ENCODE assay signal across 9 mouse cellular contexts in genomic region chr1:151944457-151945223, GRCm38 (mm10).
DNase-seq lines count a peak whose midpoint lies in the region; ATAC-seq and TF ChIP-seq lines count a peak whose summit lies in the region.
"Had no signal": no experiment of that assay in that cellular context is flagged by ENCODE, and none has a peak within 500 bp of the region (broad histone marks: within the 10 kb centered on the region; RNA-seq: fewer than 3 reads in every experiment).

No protein-coding gene starts in this region.

- peak; percentile 22 for DNase-seq in gastrocnemius, postnatal 10 days
- DNase-seq in gastrocnemius, adult 18-20 months (ENCODE audit: low spot score) = no peak
- DNase-seq in brain, embryonic 14.5 days (ENCODE audit: low read depth) = peak; percentile 84
- no peak for DNase-seq in stomach, postnatal 0 days (ENCODE audit: low spot score)
- DNase-seq in thymus, postnatal 0 days (ENCODE audit: low spot score) = no peak
- no peak for DNase-seq in gastrocnemius, adult 8-10 months (ENCODE audit: low spot score in 2 of 2)
- DNase-seq: thymus, postnatal 4 days had no signal

- no peak for TF ChIP-seq EP300 in stomach, postnatal 0 days (optimal IDR thresholded peaks at IDR 0.05)

- 10% methylated on average over 10 of the region's 10 CpGs for WGBS in hindbrain, embryonic 15.5 days
- WGBS in midbrain, embryonic 16.5 days = 9% methylated on average over 10 of the region's 10 CpGs
- 54% methylated on average over 10 of the region's 10 CpGs for WGBS in stomach, postnatal 0 days

- ATAC-seq in hindbrain, embryonic 15.5 days (ENCODE audit: low FRiP score, low read depth) = peak; percentile 57
- ATAC-seq in midbrain, embryonic 16.5 days = peak; percentile 62
- ATAC-seq in stomach, postnatal 0 days (ENCODE audit: low FRiP score, low TSS enrichment) = no peak

- H3K27me3 ChIP-seq in hindbrain, embryonic 15.5 days = no peaks in the 10 kb centered on the region
- H3K27me3 ChIP-seq in midbrain, embryonic 16.5 days (ENCODE audit: control insufficient read depth, insufficient read depth, low read depth, low read length) = no peaks in the 10 kb centered on the region
- no peaks in the 10 kb centered on the region for H3K27me3 ChIP-seq in stomach, postnatal 0 days (ENCODE audit: control insufficient read depth, insufficient read depth, low read length)

- H3K9ac ChIP-seq in hindbrain, embryonic 15.5 days = no peak overlapping the region
- 0 out of 2 replicates have a peak overlapping the region, but pooled peaks have one; percentile 4 for H3K9ac ChIP-seq in midbrain, embryonic 16.5 days (ENCODE audit: low read depth, low read length)
- H3K9ac ChIP-seq in stomach, postnatal 0 days (ENCODE audit: low read length) = no peak overlapping the region

- no peak overlapping the region for H3K4me2 ChIP-seq in hindbrain, embryonic 15.5 days
- no peak overlapping the region for H3K4me2 ChIP-seq in midbrain, embryonic 16.5 days (ENCODE audit: low read length)
- no peak overlapping the region for H3K4me2 ChIP-seq in stomach, postnatal 0 days (replicated peaks; ENCODE audit: low read depth)

- no peak overlapping the region for H3K4me3 ChIP-seq in hindbrain, embryonic 15.5 days
- no peak overlapping the region for H3K4me3 ChIP-seq in midbrain, embryonic 16.5 days (ENCODE audit: low read depth, low read length)
- H3K4me3 ChIP-seq in stomach, postnatal 0 days (ENCODE audit: low read depth, low read length) = no peak overlapping the region

- H3K9me3 ChIP-seq in hindbrain, embryonic 15.5 days = no peaks in the 10 kb centered on the region
- no peaks in the 10 kb centered on the region for H3K9me3 ChIP-seq in midbrain, embryonic 16.5 days (replicated peaks; ENCODE audit: control insufficient read depth, low read length, poor library complexity, severe bottlenecking)
- H3K9me3 ChIP-seq in stomach, postnatal 0 days (ENCODE audit: control insufficient read depth, low read length) = no peaks in the 10 kb centered on the region

- peak overlapping the region; percentile 26 for H3K27ac ChIP-seq in hindbrain, embryonic 15.5 days (replicated peaks)
- peak overlapping the region; percentile 69 for H3K27ac ChIP-seq in midbrain, embryonic 16.5 days (ENCODE audit: low read length)
- H3K27ac ChIP-seq in stomach, postnatal 0 days (replicated peaks) = no peak overlapping the region

- no peaks in the 10 kb centered on the region for H3K36me3 ChIP-seq in hindbrain, embryonic 15.5 days
- no peaks in the 10 kb centered on the region for H3K36me3 ChIP-seq in midbrain, embryonic 16.5 days (ENCODE audit: control insufficient read depth, insufficient read depth, low read length)
- no peaks in the 10 kb centered on the region for H3K36me3 ChIP-seq in stomach, postnatal 0 days (ENCODE audit: control insufficient read depth, insufficient read depth, low read length)

- TF ChIP-seq CTCF in brain, embryonic 14.5 days (IDR thresholded peaks at IDR 0.05; ENCODE audit: borderline replicate concordance, extremely low read depth, insufficient read depth, insufficient read length) = no peak
- TF ChIP-seq CTCF in stomach, postnatal 0 days (IDR thresholded peaks at IDR 0.05; ENCODE audit: low read depth) = no peak

- TF ChIP-seq POLR2A in brain, embryonic 14.5 days (IDR thresholded peaks at IDR 0.05; ENCODE audit: borderline replicate concordance, extremely low read depth, insufficient read depth, insufficient read length, poor library complexity, severe bottlenecking) = no peak

- peaks cover 43% of the 10 kb centered on the region for H3K4me1 ChIP-seq in hindbrain, embryonic 15.5 days (replicated peaks)
- peaks cover 36% of the 10 kb centered on the region for H3K4me1 ChIP-seq in midbrain, embryonic 16.5 days (ENCODE audit: control insufficient read depth, insufficient read depth, low read length)
- H3K4me1 ChIP-seq in stomach, postnatal 0 days (replicated peaks; ENCODE audit: control insufficient read depth, insufficient read depth) = peaks cover 6% of the 10 kb centered on the region

Comparison
In these comparisons a context has a peak if more than half of its experiments do, and no peak if none do; other contexts are left out.
1. DNase-seq: peak in gastrocnemius, postnatal 10 days (single experiment) and brain, embryonic 14.5 days (single experiment); none in gastrocnemius, adult 18-20 months (single experiment), stomach, postnatal 0 days (single experiment), thymus, postnatal 0 days (single experiment) and gastrocnemius, adult 8-10 months (0 of 2).